Mouse (Mus musculus) CH12.LX (cell line): ENCODE data around the gene Tmem97.

ENCODE experiments used
- BHLHE40 ChIP-seq: IDR thresholded peaks from 2 replicates; pipeline ENCODE4 v1.6.1; 2011; ENCODE audit warnings: mild to moderate bottlenecking, low read depth, low read length, improper control_type of control experiment
- CHD2 ChIP-seq: IDR thresholded peaks from 2 replicates; pipeline ENCODE4 v1.6.1; 2011; ENCODE audit warnings: low read length, improper control_type of control experiment
- CTCF ChIP-seq, 2 experiments: IDR thresholded peaks in 1 of 2; conservative IDR thresholded peaks in 1 of 2; 2 replicates each; pipeline ENCODE4 v1.5.1; 2011 to 2012; ENCODE audit warnings: low read depth in 2 of 2, low read length in 2 of 2, improper control_type of control experiment in 1 of 2, inconsistent platforms in 1 of 2, mild to moderate bottlenecking in 1 of 2, moderate library complexity in 1 of 2
- EP300 ChIP-seq: IDR thresholded peaks from 2 replicates; pipeline ENCODE4 v1.6.1; 2011; ENCODE audit warnings: low read length, improper control_type of control experiment
- HCFC1 ChIP-seq: IDR thresholded peaks from 2 replicates; pipeline ENCODE4 v1.6.1; 2012; ENCODE audit warnings: low read depth, mild to moderate bottlenecking, inconsistent platforms, low read length, improper control_type of control experiment
- MAZ ChIP-seq: IDR thresholded peaks from 2 replicates; pipeline ENCODE4 v1.6.1; 2012; ENCODE audit warnings: low read depth, mild to moderate bottlenecking, inconsistent platforms, low read length, improper control_type of control experiment, moderate library complexity
- POLR2A ChIP-seq: IDR thresholded peaks from 2 replicates; pipeline ENCODE4 v1.6.1; 2011; ENCODE audit warnings: low read depth, mild to moderate bottlenecking, improper control_type of control experiment, low read length
- TBP ChIP-seq: conservative IDR thresholded peaks from 2 replicates; pipeline ENCODE4 v1.6.1; 2011; ENCODE audit warnings: low read depth, low read length, improper control_type of control experiment
- UBTF ChIP-seq: IDR thresholded peaks from 2 replicates; pipeline ENCODE4 v1.6.1; 2012; ENCODE audit warnings: low read depth, mild to moderate bottlenecking, inconsistent platforms, low read length, improper control_type of control experiment, moderate library complexity
- USF1 ChIP-seq: IDR thresholded peaks from 2 replicates; pipeline ENCODE4 v1.6.1; 2014; ENCODE audit warnings: low read depth, mild to moderate bottlenecking, inconsistent platforms, low read length, improper control_type of control experiment
- ZKSCAN1 ChIP-seq: IDR thresholded peaks from 2 replicates; pipeline ENCODE4 v1.6.1; 2012; ENCODE audit warnings: low read depth, inconsistent platforms, low read length, improper control_type of control experiment, borderline replicate concordance
- ZNF384 ChIP-seq: IDR thresholded peaks from 2 replicates; pipeline ENCODE4 v1.6.1; 2012; ENCODE audit warnings: low read depth, low read length, improper control_type of control experiment, inconsistent platforms

DNA sequence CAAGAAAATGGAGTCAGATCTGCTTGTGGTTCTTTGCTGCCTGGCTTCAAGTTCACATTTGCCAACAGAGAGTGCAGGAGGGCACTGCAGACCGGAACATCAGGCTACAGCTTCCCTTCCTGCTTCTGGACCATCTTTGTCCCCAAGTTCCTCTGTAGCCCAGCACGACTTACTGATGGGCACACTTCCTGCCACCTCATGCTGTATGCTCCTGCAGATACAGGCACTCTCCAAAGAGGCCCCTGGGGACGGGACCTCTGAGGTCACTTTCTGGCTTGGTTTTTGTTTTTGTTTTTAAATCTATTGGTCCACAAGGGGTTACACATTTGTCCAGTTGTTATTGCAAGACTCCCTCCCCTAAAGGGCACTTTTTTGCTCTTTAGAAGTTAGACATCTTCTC is 19.2 kb upstream of the Tmem97 start:
- TF ChIP-seq CTCF (conservative IDR thresholded peaks at IDR 0.05 in 1 of 2, IDR thresholded peaks at IDR 0.05 in 1 of 2; ENCODE audit: low read depth in 2 of 2, low read length in 2 of 2) (no peak), ZKSCAN1 (no peak), USF1 (no peak), UBTF (no peak), TBP (no peak), MAZ (no peak), POLR2A (no peak), BHLHE40 (no peak), HCFC1 (no peak), EP300 (no peak), ZNF384 (no peak), CHD2 (no peak)
